Mouse (Mus musculus): Measurements from ENCODE around the gene Kctd21. TPM values are rescaled to one million over a fixed set of nuclear protein-coding genes. Genes with fewer than 3 reads are reported as not detected.

Gene Kctd21
- total and polyA plus RNA-seq, 3 experiments = 0.19 to 0.81 (median 0.46) TPM

- dilution Hi-C loops (cut with MboI; ENCODE audit: extremely low pct_ligation_motif_present, extremely low pct_unique_long_range_greater_than_20kb, low sequenced_read_pairs) (no loop called here), in situ Hi-C loops (cut with MboI; ENCODE audit: low pct_ligation_motif_present, low pct_unique_long_range_greater_than_20kb, low sequenced_read_pairs) (no loop called here)
- no peak for DNase-seq (ENCODE audit: extremely low read depth)
- peaks cover 50 to 69% of the 10 kb centered on the region in 2 experiments for H3K36me3 ChIP-seq (replicated peaks in 1 of 2; ENCODE audit: control insufficient read depth in 1 of 2, insufficient read depth in 1 of 2, low read length in 1 of 2)
- H3K27me3 ChIP-seq (replicated peaks) = no peaks in the 10 kb centered on the region
- no peak overlapping the region for H3K4me2 ChIP-seq (ENCODE audit: insufficient read depth, low read depth, poor library complexity, severe bottlenecking)
- H3K4me3 ChIP-seq (replicated peaks in 1 of 3; ENCODE audit: low read depth in 2 of 3, low read length in 2 of 3, poor library complexity in 1 of 3) = no peak overlapping the region
- H3K79me2 ChIP-seq (replicated peaks; ENCODE audit: control insufficient read depth, extremely low read depth, insufficient read depth, poor library complexity, severe bottlenecking) = no peaks in the 10 kb centered on the region
- TF ChIP-seq ETS1 (conservative IDR thresholded peaks at IDR 0.05; ENCODE audit: low read depth, low read length) = no peak
- no peak for TF ChIP-seq JUN (IDR thresholded peaks at IDR 0.05; ENCODE audit: insufficient read depth, low read depth, low read length)
- no peak for TF ChIP-seq HCFC1 (IDR thresholded peaks at IDR 0.05; ENCODE audit: low read depth, low read length)
- TF ChIP-seq NELFE (IDR thresholded peaks at IDR 0.05; ENCODE audit: low read depth, low read length) = no peak
- TF ChIP-seq MXI1 (IDR thresholded peaks at IDR 0.05; ENCODE audit: low read depth, low read length) = no peak
- no peak for TF ChIP-seq BHLHE40 (IDR thresholded peaks at IDR 0.05; ENCODE audit: low read depth, low read length)
- TF ChIP-seq RAD21 (IDR thresholded peaks at IDR 0.05; ENCODE audit: low read depth, low read length) = no peak
- TF ChIP-seq CHD1 (IDR thresholded peaks at IDR 0.05; ENCODE audit: low read depth, low read length) = no peak
- no peak for TF ChIP-seq RCOR1 (conservative IDR thresholded peaks at IDR 0.05; ENCODE audit: low read depth, low read length)
- no peak for TF ChIP-seq EP300 (IDR thresholded peaks at IDR 0.05; ENCODE audit: low read length)
- TF ChIP-seq MAZ (IDR thresholded peaks at IDR 0.05; ENCODE audit: low read depth, low read length) = no peak
- no peak for TF ChIP-seq NRF1 (IDR thresholded peaks at IDR 0.05; ENCODE audit: low read depth, low read length)
- TF ChIP-seq MAFK (IDR thresholded peaks at IDR 0.05; ENCODE audit: insufficient replicate concordance, low read length) = no peak
- no peaks in the 10 kb centered on the region for H3K9me3 ChIP-seq (replicated peaks; ENCODE audit: low read length)
- H3K4me1 ChIP-seq (ENCODE audit: control insufficient read depth in 1 of 2, insufficient read depth in 2 of 2) = no peaks in the 10 kb centered on the region
- no peak overlapping the region for H3K27ac ChIP-seq (ENCODE audit: insufficient read depth, low read depth)
- H3K9ac ChIP-seq (ENCODE audit: insufficient read depth, low read depth) = no peak overlapping the region
These were observed 59.4 kb downstream of the Kctd21 start for GRCm38 (mm10) chr7:97391293-97392078.

GRCm38 (mm10) chr7:97392079-97392445, 59.9 kb downstream of the Kctd21 start:
- H3K79me2 ChIP-seq (replicated peaks; ENCODE audit: control insufficient read depth, extremely low read depth, insufficient read depth, poor library complexity, severe bottlenecking) = no peaks in the 10 kb centered on the region
- no peaks in the 10 kb centered on the region for H3K9me3 ChIP-seq (replicated peaks; ENCODE audit: low read length)
- TF ChIP-seq ZC3H11A (IDR thresholded peaks at IDR 0.05; ENCODE audit: low read depth, low read length) (no peak), JUN (IDR thresholded peaks at IDR 0.05; ENCODE audit: insufficient read depth, low read depth, low read length) (no peak), NRF1 (IDR thresholded peaks at IDR 0.05; ENCODE audit: low read depth, low read length) (no peak), RAD21 (IDR thresholded peaks at IDR 0.05; ENCODE audit: low read depth, low read length) (no peak), MAX (IDR thresholded peaks at IDR 0.05; ENCODE audit: low read length) (no peak), MXI1 (IDR thresholded peaks at IDR 0.05; ENCODE audit: low read depth, low read length) (no peak), CHD1 (IDR thresholded peaks at IDR 0.05; ENCODE audit: low read depth, low read length) (no peak), HCFC1 (IDR thresholded peaks at IDR 0.05; ENCODE audit: low read depth, low read length) (no peak), USF1 (IDR thresholded peaks at IDR 0.05; ENCODE audit: low read depth, low read length) (no peak), MYC (IDR thresholded peaks at IDR 0.05; ENCODE audit: low read depth, low read length) (no peak), ETS1 (conservative IDR thresholded peaks at IDR 0.05; ENCODE audit: low read depth, low read length) (no peak), EP300 (IDR thresholded peaks at IDR 0.05; ENCODE audit: low read length) (no peak)
- dilution Hi-C loops (cut with MboI; ENCODE audit: extremely low pct_ligation_motif_present, extremely low pct_unique_long_range_greater_than_20kb, low sequenced_read_pairs) = no loop called here
- H3K27ac ChIP-seq (ENCODE audit: insufficient read depth, low read depth) = no peak overlapping the region
- peaks cover 45 to 64% of the 10 kb centered on the region in 2 experiments for H3K36me3 ChIP-seq (replicated peaks in 1 of 2; ENCODE audit: control insufficient read depth in 1 of 2, insufficient read depth in 1 of 2, low read length in 1 of 2)
- H3K4me1 ChIP-seq (ENCODE audit: control insufficient read depth in 1 of 2, insufficient read depth in 2 of 2) = no peaks in the 10 kb centered on the region
- H3K4me3 ChIP-seq (replicated peaks in 1 of 3; ENCODE audit: low read depth in 2 of 3, low read length in 2 of 3, poor library complexity in 1 of 3) = no peak overlapping the region
- no peak overlapping the region for H3K4me2 ChIP-seq (ENCODE audit: insufficient read depth, low read depth, poor library complexity, severe bottlenecking)
- in situ Hi-C loops (cut with MboI; ENCODE audit: low pct_ligation_motif_present, low pct_unique_long_range_greater_than_20kb, low sequenced_read_pairs) = no loop called here
- no peaks in the 10 kb centered on the region for H3K27me3 ChIP-seq (replicated peaks)
- no peak overlapping the region for H3K9ac ChIP-seq (ENCODE audit: insufficient read depth, low read depth)
- no peak for DNase-seq (ENCODE audit: extremely low read depth)
